Mouse (Mus musculus) liver, embryonic 11.5 days (tissue): ENCODE results near the gene Heph. TPM values are rescaled to one million over a fixed set of nuclear protein-coding genes. Genes with fewer than 3 reads are reported as not detected.

ENCODE experiments used
- polyA plus RNA-seq: library from polyadenylated mRNA; unstranded; fragments of >200 nt; fragmentation: Nextera tagmentation; extraction: Ambion mirVana; gene quantifications from 2 replicates; pipeline ENCODE4 v1.2.1, GENCODE M21; 2014

Heph gene
- polyA plus RNA-seq, 1 experiment from 2014 or later = 5.3 TPM

Other genes with a start within 250 kb of the Heph start
- gene Vsig4, start 161.9 kb upstream of the Heph start, polyA plus RNA-seq = not detected in 2 replicates
- not detected in 2 replicates for gene Hsf3, start 935 bp downstream of the Heph start, polyA plus RNA-seq